Mouse (Mus musculus): ENCODE measurements around the gene Itk.

DNA sequence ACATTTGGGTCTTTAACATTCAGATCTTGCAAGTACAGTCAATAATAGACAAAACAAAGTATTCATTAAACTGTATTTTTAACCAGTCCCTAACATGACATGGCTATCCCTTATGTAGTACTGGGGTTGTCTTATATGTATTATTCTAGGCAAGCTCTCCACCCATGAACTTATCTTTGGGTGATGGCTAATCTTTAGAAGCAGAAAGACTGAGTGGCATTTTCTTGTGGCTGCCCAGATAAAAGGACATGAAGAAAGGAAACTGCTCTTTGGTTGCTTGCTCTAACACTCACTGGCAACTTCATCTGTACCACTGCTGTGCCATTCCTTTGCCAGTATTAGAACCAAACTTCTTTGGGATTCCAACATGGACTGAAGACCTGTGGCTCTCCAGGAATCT is 46.0 kb upstream of the Itk start:
- no peak for TF ChIP-seq CTCF (IDR thresholded peaks at IDR 0.05; ENCODE audit: extremely low read depth, insufficient read length, insufficient replicate concordance, low read depth, low read length)
- TF ChIP-seq POLR2A (IDR thresholded peaks at IDR 0.05; ENCODE audit: low read depth, low read length): no peak
